Mouse (Mus musculus): ENCODE data around the gene Blm. TPM values are rescaled to one million over a fixed set of nuclear protein-coding genes. Genes with fewer than 3 reads are reported as not detected.
A peak's percentile ranks its signal among the peaks of the same experiment; 100 is the strongest.

The Blm gene
- polyA plus RNA-seq, 1 experiment from 2014 or later = 29.6 TPM

DNA sequence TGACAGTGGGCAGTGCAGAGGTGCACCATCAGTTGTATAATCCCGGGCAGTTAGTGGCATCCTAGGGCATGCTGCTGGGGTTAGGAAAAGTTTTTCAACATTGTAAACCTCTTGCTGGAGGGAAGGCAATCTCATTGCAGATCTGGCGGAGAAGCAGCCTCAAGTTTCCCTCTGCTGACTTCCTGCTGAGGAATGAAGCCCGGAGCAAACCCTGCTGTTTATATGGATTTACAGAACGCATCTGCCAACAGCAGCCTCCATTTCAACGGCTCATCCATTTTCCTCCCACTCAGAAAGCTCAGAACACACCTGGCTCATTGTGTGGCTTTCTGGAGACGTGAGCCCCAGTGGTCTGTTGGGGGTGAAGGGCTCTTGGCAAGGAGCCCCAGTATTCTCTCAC is 78.6 kb downstream of the Blm start:
- no peak overlapping the region for H3K4me2 ChIP-seq
- H3K27me3 ChIP-seq = no peaks in the 10 kb centered on the region
- peaks cover 16% of the 10 kb centered on the region for H3K4me1 ChIP-seq
- no peak overlapping the region for H3K9ac ChIP-seq
- ATAC-seq (ENCODE audit: borderline replicate concordance, extremely low read depth, low FRiP score, low TSS enrichment) = no peak
- peaks cover 36% of the 10 kb centered on the region for H3K36me3 ChIP-seq
- no peaks in the 10 kb centered on the region for H3K9me3 ChIP-seq
- no peak overlapping the region for H3K27ac ChIP-seq
- 59% methylated on average over 6 of the region's 6 CpGs for WGBS
- no peak overlapping the region for H3K4me3 ChIP-seq

DNA sequence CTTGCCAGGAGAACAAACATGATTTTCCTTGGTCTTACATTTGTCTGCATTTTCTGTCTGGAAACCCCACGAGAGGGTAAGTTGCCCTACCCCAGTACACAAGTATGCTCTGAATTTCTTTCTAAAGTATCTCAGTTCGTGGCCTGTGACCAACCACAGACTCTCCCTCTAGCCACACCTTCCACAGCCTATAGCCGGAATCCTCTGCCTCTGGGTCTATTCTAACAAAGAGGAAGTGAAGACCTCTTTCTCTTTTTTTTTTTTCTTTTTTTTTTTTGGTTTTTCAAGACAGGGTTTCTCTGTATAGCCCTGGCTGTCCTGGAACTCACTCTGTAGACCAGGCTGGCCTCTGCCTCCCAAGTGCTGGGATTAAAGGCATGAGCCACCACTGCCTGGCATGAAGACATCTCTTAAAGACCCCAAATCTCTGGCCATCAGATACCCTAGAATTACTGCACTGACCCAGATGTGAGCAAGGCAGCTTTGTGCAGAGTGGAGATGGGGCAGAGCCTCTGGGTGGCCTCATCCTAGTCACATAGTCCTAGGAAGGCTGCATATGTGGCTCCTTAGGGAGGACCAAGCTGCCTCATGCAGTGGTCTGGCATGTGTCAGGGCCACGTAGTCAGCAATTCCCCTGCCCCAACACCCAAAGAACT is 79.3 kb downstream of the Blm start:
- Histone ChIP-seq H3K9me3 (no peaks in the 10 kb centered on the region), H3K4me2 (no peak overlapping the region), H3K27me3 (no peaks in the 10 kb centered on the region), H3K27ac (no peak overlapping the region), H3K9ac (no peak overlapping the region), H3K4me1 (peaks cover 16% of the 10 kb centered on the region), H3K4me3 (no peak overlapping the region), H3K36me3 (peaks cover 33% of the 10 kb centered on the region)
- no peak for ATAC-seq (ENCODE audit: borderline replicate concordance, extremely low read depth, low FRiP score, low TSS enrichment)
- WGBS = 61% methylated on average over 4 of the region's 4 CpGs

GRCm38 (mm10) chr7:80454786-80455185 is 80.1 kb downstream of the Blm start:
- H3K9me3 ChIP-seq = no peaks in the 10 kb centered on the region

GRCm38 (mm10) chr7:80453997-80454396 is 80.9 kb downstream of the Blm start:
- WGBS = 83% methylated on average over 5 of the region's 5 CpGs
- Histone ChIP-seq H3K4me2 (no peak overlapping the region), H3K27me3 (no peaks in the 10 kb centered on the region), H3K9ac (no peak overlapping the region), H3K4me3 (no peak overlapping the region), H3K27ac (no peak overlapping the region), H3K36me3 (peaks cover 18% of the 10 kb centered on the region), H3K4me1 (peaks cover 16% of the 10 kb centered on the region), H3K9me3 (no peaks in the 10 kb centered on the region)
- no peak for ATAC-seq (ENCODE audit: borderline replicate concordance, extremely low read depth, low FRiP score, low TSS enrichment)

More at GRCm38 (mm10) chr7:80454786-80455185, 80.1 kb downstream of the Blm start:
- Histone ChIP-seq H3K36me3 (peaks cover 24% of the 10 kb centered on the region), H3K4me3 (no peak overlapping the region), H3K27ac (no peak overlapping the region), H3K4me1 (peaks cover 16% of the 10 kb centered on the region), H3K4me2 (no peak overlapping the region), H3K27me3 (no peaks in the 10 kb centered on the region), H3K9ac (no peak overlapping the region)
- ATAC-seq (ENCODE audit: borderline replicate concordance, extremely low read depth, low FRiP score, low TSS enrichment) = no peak
- WGBS = 79% methylated on average over 2 of the region's 2 CpGs

DNA sequence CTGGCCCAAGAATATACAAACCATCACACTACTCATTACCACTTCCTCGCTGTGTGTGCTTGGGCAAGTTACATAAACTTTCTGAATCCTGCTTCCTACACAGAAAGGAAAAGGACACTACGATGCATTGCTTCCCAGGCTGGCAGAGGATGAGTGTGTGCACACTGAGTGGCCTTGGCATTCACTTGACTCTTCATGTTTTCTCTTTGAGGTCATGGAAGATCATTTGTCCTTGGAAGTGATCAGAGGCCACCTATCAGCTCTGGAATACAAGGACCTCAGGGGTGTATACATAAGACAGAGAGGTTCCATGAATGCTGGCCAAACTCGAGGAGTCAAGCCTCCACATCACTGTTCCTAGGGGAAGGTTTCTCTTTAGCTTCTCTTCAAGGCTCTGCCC is 81.8 kb downstream of the Blm start:
- Histone ChIP-seq H3K9me3 (no peaks in the 10 kb centered on the region), H3K27ac (no peak overlapping the region), H3K4me3 (no peak overlapping the region), H3K4me1 (peaks cover 16% of the 10 kb centered on the region), H3K4me2 (no peak overlapping the region), H3K9ac (no peak overlapping the region), H3K27me3 (no peaks in the 10 kb centered on the region), H3K36me3 (peaks cover 15% of the 10 kb centered on the region)
- ATAC-seq (ENCODE audit: borderline replicate concordance, extremely low read depth, low FRiP score, low TSS enrichment) = no peak
- 66% methylated on average over 3 of the region's 3 CpGs for WGBS

- Histone ChIP-seq H3K36me3 (peaks cover 15% of the 10 kb centered on the region), H3K4me1 (peaks cover 8% of the 10 kb centered on the region), H3K9me3 (no peaks in the 10 kb centered on the region), H3K4me3 (no peak overlapping the region), H3K4me2 (no peak overlapping the region), H3K9ac (no peak overlapping the region), H3K27ac (no peak overlapping the region), H3K27me3 (no peaks in the 10 kb centered on the region)
- ATAC-seq (ENCODE audit: borderline replicate concordance, extremely low read depth, low FRiP score, low TSS enrichment) = no peak
- WGBS = 79% methylated on average over 5 of the region's 5 CpGs
Observed at GRCm38 (mm10) chr7:80452241-80452640, 82.7 kb downstream of the Blm start.

DNA sequence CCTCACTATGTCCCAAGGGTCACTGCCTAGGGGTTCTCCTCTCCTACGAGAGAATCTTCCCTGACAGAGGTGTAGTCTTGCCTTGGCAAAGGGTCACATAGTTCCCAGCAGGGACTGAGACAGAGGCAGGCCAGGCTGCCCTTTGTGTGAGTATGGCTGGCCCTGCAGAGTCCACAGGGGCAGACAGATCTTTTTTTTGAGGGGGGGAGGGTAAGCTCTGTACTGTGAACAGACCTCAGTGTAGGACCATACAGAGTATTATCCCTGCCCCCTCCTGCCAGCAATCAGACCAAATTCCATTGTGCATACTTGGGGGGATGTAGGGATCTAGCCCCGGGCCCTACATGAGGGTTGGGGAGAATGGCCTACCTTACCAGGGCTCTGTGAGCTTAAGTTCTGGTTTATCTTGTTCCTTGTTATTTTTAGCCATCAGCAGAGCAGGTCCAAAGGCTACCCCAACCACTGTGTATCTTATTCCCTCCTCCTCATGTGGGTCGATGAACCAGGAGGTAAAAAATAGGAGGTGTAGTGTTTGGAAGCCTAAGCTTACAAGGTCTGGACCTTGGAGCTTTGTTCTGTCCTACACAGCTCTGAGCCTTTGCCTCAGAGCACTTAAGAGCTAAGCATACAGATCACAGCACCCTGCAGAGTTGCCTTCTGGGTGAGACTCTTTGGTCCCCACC is 83.2 kb downstream of the Blm start:
- no peak for ATAC-seq (ENCODE audit: borderline replicate concordance, extremely low read depth, low FRiP score, low TSS enrichment)
- WGBS = 61% methylated on average over 3 of the region's 3 CpGs
- H3K27ac ChIP-seq = no peak overlapping the region

DNA sequence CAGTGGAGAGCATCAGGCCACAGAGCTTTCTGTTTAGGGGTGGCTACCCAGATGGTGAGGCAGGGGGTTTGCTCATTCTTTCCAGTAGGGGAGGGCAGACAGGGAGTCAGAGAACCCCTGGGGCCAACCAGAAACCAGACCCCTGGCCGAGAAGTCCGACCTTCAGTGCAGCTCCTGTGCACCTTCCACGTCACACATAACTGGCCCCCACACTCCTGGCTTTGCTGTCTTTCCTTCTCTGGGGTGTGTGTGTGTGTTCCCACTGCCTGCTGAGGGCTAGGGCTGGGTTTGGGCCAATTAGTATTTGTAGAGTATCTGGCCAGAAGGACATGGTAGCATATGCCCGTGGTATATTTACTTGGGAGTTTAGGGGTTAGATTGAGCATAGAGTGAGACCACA is 84.6 kb downstream of the Blm start:
- peaks cover 15% of the 10 kb centered on the region for H3K36me3 ChIP-seq
- no peak for ATAC-seq (ENCODE audit: borderline replicate concordance, extremely low read depth, low FRiP score, low TSS enrichment)
- 64% methylated on average over 4 of the region's 4 CpGs for WGBS
- peaks cover 15% of the 10 kb centered on the region for H3K4me1 ChIP-seq
- no peaks in the 10 kb centered on the region for H3K9me3 ChIP-seq
- no peak overlapping the region for H3K4me2 ChIP-seq
- H3K9ac ChIP-seq = no peak overlapping the region
- no peak overlapping the region for H3K4me3 ChIP-seq
- no peaks in the 10 kb centered on the region for H3K27me3 ChIP-seq
- no peak overlapping the region for H3K27ac ChIP-seq

More for the DNA sequence above, 83.2 kb downstream of the Blm start:
- Histone ChIP-seq H3K9me3 (no peaks in the 10 kb centered on the region), H3K4me1 (peaks cover 9% of the 10 kb centered on the region; the same call in 1 of the 2 replicates), H3K36me3 (peaks cover 15% of the 10 kb centered on the region), H3K4me3 (no peak overlapping the region), H3K27me3 (no peaks in the 10 kb centered on the region), H3K4me2 (no peak overlapping the region), H3K9ac (no peak overlapping the region)

DNA sequence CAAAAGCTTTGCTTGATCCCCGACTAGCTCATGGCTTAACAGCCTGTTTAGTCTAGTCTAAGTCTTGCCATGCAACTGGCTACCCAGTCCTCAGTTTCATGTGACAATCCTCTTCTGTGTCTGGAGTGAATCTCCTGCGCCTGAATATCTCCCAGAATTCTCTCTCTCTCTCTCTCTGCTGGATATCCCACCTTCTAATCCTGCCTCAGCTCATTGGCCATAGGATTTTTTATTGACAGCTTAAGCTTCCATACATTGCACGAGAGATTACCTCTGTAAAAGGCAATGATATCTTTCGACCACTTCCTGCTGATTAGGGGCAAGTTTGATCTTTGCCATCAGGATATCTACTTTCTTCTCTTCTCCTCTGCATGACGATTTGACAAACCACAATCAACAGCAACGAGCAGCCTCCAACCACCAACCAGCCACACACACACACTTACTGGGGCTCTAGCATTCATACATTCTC is 85.3 kb downstream of the Blm start:
- H3K36me3 ChIP-seq = peaks cover 10% of the 10 kb centered on the region
- 63% methylated on average over 6 of the region's 6 CpGs for WGBS
- peaks cover 22% of the 10 kb centered on the region for H3K4me1 ChIP-seq
- no peak overlapping the region for H3K9ac ChIP-seq
- H3K27ac ChIP-seq = no peak overlapping the region
- H3K4me3 ChIP-seq = no peak overlapping the region
- no peaks in the 10 kb centered on the region for H3K9me3 ChIP-seq
- H3K4me2 ChIP-seq = no peak overlapping the region
- no peak for ATAC-seq (ENCODE audit: borderline replicate concordance, extremely low read depth, low FRiP score, low TSS enrichment)
- H3K27me3 ChIP-seq = no peaks in the 10 kb centered on the region

GRCm38 (mm10) chr7:80447336-80447735 is 87.6 kb downstream of the Blm start:
- H3K4me3 ChIP-seq = no peak overlapping the region
- WGBS = 93% methylated on average over 8 of the region's 8 CpGs
- peaks cover 32% of the 10 kb centered on the region for H3K4me1 ChIP-seq
- no peaks in the 10 kb centered on the region for H3K9me3 ChIP-seq
- H3K27me3 ChIP-seq = no peaks in the 10 kb centered on the region
- ATAC-seq (ENCODE audit: borderline replicate concordance, extremely low read depth, low FRiP score, low TSS enrichment) = no peak
- H3K9ac ChIP-seq = no peak overlapping the region
- no peak overlapping the region for H3K27ac ChIP-seq
- H3K36me3 ChIP-seq = no peaks in the 10 kb centered on the region
- no peak overlapping the region for H3K4me2 ChIP-seq

DNA sequence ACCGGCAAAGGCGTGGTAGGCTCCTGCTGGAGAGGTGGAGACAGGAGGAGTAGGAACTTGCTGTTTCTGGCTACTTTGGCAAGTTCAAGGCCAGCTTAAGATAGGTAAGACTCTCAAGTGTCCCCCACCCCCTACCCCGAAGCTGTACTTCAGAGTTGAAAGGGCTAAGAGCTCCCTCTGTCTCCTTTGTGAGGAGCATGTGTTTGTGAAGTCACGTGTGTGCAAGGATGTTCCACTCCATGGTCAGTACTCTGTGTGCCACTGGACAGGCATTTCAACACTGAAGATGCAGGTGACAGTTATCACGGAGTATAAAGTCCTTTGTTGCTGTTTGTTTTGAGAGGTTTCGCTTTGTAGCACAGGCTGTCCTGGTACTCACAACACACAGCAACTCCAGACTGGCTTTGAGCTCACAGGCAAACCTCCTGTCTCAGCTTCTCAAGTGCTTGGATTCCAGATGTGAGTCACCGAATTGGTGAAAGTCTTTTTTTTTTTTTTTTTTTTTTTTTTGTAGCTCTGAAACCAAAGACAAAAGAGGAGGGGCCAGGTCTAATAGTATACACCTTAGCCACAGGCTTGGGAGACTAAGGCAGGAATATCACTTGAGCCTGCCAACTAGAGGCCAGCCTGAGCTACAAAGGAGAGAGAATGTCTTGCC is 88.6 kb downstream of the Blm start:
- no peak for ATAC-seq (ENCODE audit: borderline replicate concordance, extremely low read depth, low FRiP score, low TSS enrichment)
- H3K27ac ChIP-seq = peak overlapping the region; percentile 84
- peaks cover 40% of the 10 kb centered on the region for H3K4me1 ChIP-seq
- H3K9me3 ChIP-seq = no peaks in the 10 kb centered on the region
- no peak overlapping the region for H3K4me3 ChIP-seq
- H3K9ac ChIP-seq = no peak overlapping the region
- H3K27me3 ChIP-seq = no peaks in the 10 kb centered on the region
- 53% methylated on average over 7 of the region's 7 CpGs for WGBS
- no peak overlapping the region for H3K4me2 ChIP-seq
- no peaks in the 10 kb centered on the region for H3K36me3 ChIP-seq

DNA sequence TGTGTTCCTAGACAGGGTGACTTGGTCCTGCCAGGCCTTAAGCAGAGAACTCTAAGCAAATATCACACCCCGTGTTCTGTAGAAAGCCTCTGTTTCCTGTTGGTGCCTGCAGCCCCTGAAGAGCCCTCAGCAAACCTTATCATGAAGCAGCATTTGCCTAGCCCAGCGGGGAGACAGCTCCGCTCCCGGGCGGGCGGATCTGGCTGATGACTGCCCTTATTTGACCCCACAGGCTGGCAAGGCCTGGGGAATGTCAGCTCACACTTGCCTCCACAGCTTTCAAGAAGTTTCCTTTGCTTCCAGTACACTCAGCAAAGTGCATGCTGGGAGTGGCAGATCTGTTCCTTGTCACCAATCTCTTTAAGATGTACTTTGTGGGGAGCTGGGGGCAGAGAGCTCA is 89.4 kb downstream of the Blm start:
- Histone ChIP-seq H3K27me3 (no peaks in the 10 kb centered on the region), H3K4me1 (peaks cover 48% of the 10 kb centered on the region), H3K4me2 (no peak overlapping the region), H3K36me3 (no peaks in the 10 kb centered on the region), H3K9me3 (no peaks in the 10 kb centered on the region), H3K4me3 (no peak overlapping the region), H3K9ac (no peak overlapping the region), H3K27ac (peak overlapping the region; percentile 84)
- WGBS = 10% methylated on average over 6 of the region's 6 CpGs
- peak; percentile 34 for ATAC-seq (ENCODE audit: borderline replicate concordance, extremely low read depth, low FRiP score, low TSS enrichment)
